8 mouse cellular contexts compared by ENCODE assay signal in genomic region chr6:119482958-119483600, GRCm38 (mm10). TPM values are rescaled to one million over a fixed set of nuclear protein-coding genes. Genes with fewer than 3 reads are reported as not detected.
A peak's percentile ranks its signal among the peaks of the same experiment; 100 is the strongest.
DNase-seq lines count a peak whose midpoint lies in the region; ATAC-seq and TF ChIP-seq lines count a peak whose summit lies in the region.

No protein-coding gene starts in this region.

- peaks cover 20% of the 10 kb centered on the region for H3K36me3 ChIP-seq in embryonic facial prominence, embryonic 14.5 days (ENCODE audit: control insufficient read depth, insufficient read depth, low read length)
- H3K36me3 ChIP-seq in stomach, embryonic 15.5 days: no peaks in the 10 kb centered on the region

- peak overlapping the region; percentile 48; the same call in 1 of the 2 replicates for H3K9ac ChIP-seq in embryonic facial prominence, embryonic 14.5 days (ENCODE audit: low read depth, low read length)
- no peak overlapping the region for H3K9ac ChIP-seq in stomach, embryonic 15.5 days

- 31% methylated on average over 16 of the region's 16 CpGs for WGBS in cerebellum, adult 2 months
- 48% methylated on average over 15 of the region's 16 CpGs for WGBS in embryonic facial prominence, embryonic 14.5 days
- 43% methylated on average over 16 of the region's 16 CpGs for WGBS in stomach, embryonic 15.5 days

- ATAC-seq in embryonic facial prominence, embryonic 14.5 days (ENCODE audit: low read depth): peak; percentile 27; the same call in 1 of the 2 replicates
- no peak for ATAC-seq in stomach, embryonic 15.5 days (ENCODE audit: insufficient read depth, low FRiP score, low read depth)

- no peaks in the 10 kb centered on the region for H3K9me3 ChIP-seq in embryonic facial prominence, embryonic 14.5 days (ENCODE audit: control insufficient read depth, low read length)
- no peaks in the 10 kb centered on the region for H3K9me3 ChIP-seq in stomach, embryonic 15.5 days

- no peaks in the 10 kb centered on the region for H3K27me3 ChIP-seq in cerebellum, adult 2 months (ENCODE audit: control insufficient read depth, insufficient read depth, low read length)
- H3K27me3 ChIP-seq in embryonic facial prominence, embryonic 14.5 days (replicated peaks; ENCODE audit: control insufficient read depth, insufficient read depth, low read length): no peaks in the 10 kb centered on the region
- H3K27me3 ChIP-seq in stomach, embryonic 15.5 days (replicated peaks): no peaks in the 10 kb centered on the region

- DNase-seq in cerebellum, adult 2 months: peak; percentile 42 to 56
- DNase-seq in cerebellum, adult 9-10 months: no peak
- DNase-seq in adrenal gland, adult (ENCODE audit: inconsistent age in 2 of 2, low spot score in 1 of 2): peak; percentile 76 to 88
- peak; percentile 69 for DNase-seq in embryonic facial prominence, embryonic 14.5 days (ENCODE audit: low spot score)
- peak; percentile 72 for DNase-seq in heart, postnatal 4 days
- DNase-seq in left cerebral cortex, postnatal 10 days (ENCODE audit: extremely low spot score in 1 of 2, low spot score in 2 of 2): peak; percentile 31 to 68
- DNase-seq in lung, postnatal 36 days: peak; percentile 67

- peak; percentile 64 for TF ChIP-seq CTCF in cerebellum, adult 2 months (IDR thresholded peaks at IDR 0.05; ENCODE audit: borderline replicate concordance, insufficient read depth, low read depth, low read length)

- peak overlapping the region; percentile 100 for H3K4me2 ChIP-seq in embryonic facial prominence, embryonic 14.5 days (ENCODE audit: low read depth, low read length)
- H3K4me2 ChIP-seq in stomach, embryonic 15.5 days: peak overlapping the region; percentile 97

- intact Hi-C loops in left cerebral cortex, postnatal 10 days (cut with DNase I): loop anchor here (10.0 kb wide), 3 partner anchors 552 to 842 kb away; partner anchors contain the start of gene Wnk1

- H3K4me1 ChIP-seq in cerebellum, adult 2 months (ENCODE audit: control insufficient read depth, insufficient read depth, low read length): peaks cover 10% of the 10 kb centered on the region
- H3K4me1 ChIP-seq in embryonic facial prominence, embryonic 14.5 days (ENCODE audit: control insufficient read depth, insufficient read depth, low read length): peaks cover 12% of the 10 kb centered on the region
- H3K4me1 ChIP-seq in stomach, embryonic 15.5 days: peaks cover 23% of the 10 kb centered on the region

- H3K27ac ChIP-seq in cerebellum, adult 2 months (ENCODE audit: insufficient read depth, low read length): no peak overlapping the region
- H3K27ac ChIP-seq in embryonic facial prominence, embryonic 14.5 days (replicated peaks; ENCODE audit: low read depth, low read length): no peak overlapping the region
- H3K27ac ChIP-seq in stomach, embryonic 15.5 days: no peak overlapping the region

- H3K4me3 ChIP-seq in cerebellum, adult 2 months (replicated peaks; ENCODE audit: insufficient read depth, low read depth, low read length): peak overlapping the region; percentile 42
- peak overlapping the region; percentile 81 for H3K4me3 ChIP-seq in embryonic facial prominence, embryonic 14.5 days (ENCODE audit: low read depth, low read length)
- peak overlapping the region; percentile 14; the same call in 1 of the 2 replicates for H3K4me3 ChIP-seq in stomach, embryonic 15.5 days (replicated peaks)

- no peak for TF ChIP-seq POLR2A in cerebellum, adult 2 months (IDR thresholded peaks at IDR 0.05; ENCODE audit: borderline replicate concordance, insufficient read depth, low read length)

RNA-seq across cellular contexts. Expression of gene Fbxl14, which starts 3.6 kb away (rescaled TPM):
- polyA plus RNA-seq in cerebellum, adult 2 months (2012; rRNA removed): 34.1 TPM in 2 replicates
- polyA plus RNA-seq in embryonic facial prominence, embryonic 14.5 days (2014; fragmentation: Nextera tagmentation; extraction: Ambion mirVana): 6.2 and 7.5 TPM in 2 replicates
- total RNA-seq in heart, postnatal 4 days (2021): 10 to 100 TPM; 22.6 to 23.1 TPM
- total RNA-seq in left cerebral cortex, postnatal 10 days (2021): 10 to 100 TPM; 20.6 to 21.6 TPM
- polyA plus RNA-seq in stomach, embryonic 15.5 days (2015; fragmentation: Nextera tagmentation; extraction: Ambion mirVana): 4.3 and 4.8 TPM in 2 replicates

Comparison
In these comparisons a context has a peak if more than half of its experiments do, and no peak if none do; other contexts are left out.
1. H3K4me3 ChIP-seq: peak in every context shown above with its lines; median percentile 81 in embryonic facial prominence, embryonic 14.5 days; 42 in cerebellum, adult 2 months; 14 in stomach, embryonic 15.5 days.